Mouse (Mus musculus): ENCODE results near the gene Snap29.
A peak's percentile ranks its signal among the peaks of the same experiment; 100 is the strongest.

Snap29 gene

GRCm38 (mm10) chr16:17405736-17406443, at the start of gene Snap29, which contains the start of gene Pi4ka:
TSS of gene Snap29 (plus strand) at chr16:17405986.
TSS of gene Pi4ka (minus strand) at chr16:17406314.
- DNase-seq (ENCODE audit: low read depth, low spot score) = peak; percentile 97

- no peak for DNase-seq (ENCODE audit: low read depth, low spot score)
Measured at GRCm38 (mm10) chr16:17356031-17356430, 49.8 kb upstream of the Snap29 start.

DNA sequence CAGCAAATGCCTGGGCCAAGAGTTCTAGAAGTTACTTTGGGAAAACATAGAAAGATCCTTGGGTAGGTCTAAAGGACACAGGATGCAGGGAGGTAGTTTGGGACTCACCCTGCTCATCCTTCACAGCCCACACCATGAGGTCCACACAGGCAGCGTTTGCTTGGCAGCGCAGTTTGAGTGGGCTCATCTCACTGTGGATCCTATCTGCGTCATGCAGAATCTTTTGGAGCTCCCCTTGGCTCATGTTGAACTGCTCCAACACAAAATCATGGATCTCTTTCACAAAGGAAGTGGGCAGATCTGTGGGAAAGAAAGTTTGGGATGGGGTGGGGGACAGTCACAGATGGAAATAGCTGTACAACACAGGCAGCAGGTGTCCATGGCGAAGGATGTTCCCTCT, 47.0 kb upstream of the Snap29 start:
- DNase-seq (ENCODE audit: low read depth, low spot score) = no peak

- DNase-seq (ENCODE audit: low read depth, low spot score) = peak; percentile 74
Measured at GRCm38 (mm10) chr16:17382306-17382705, 23.5 kb upstream of the Snap29 start.

DNA sequence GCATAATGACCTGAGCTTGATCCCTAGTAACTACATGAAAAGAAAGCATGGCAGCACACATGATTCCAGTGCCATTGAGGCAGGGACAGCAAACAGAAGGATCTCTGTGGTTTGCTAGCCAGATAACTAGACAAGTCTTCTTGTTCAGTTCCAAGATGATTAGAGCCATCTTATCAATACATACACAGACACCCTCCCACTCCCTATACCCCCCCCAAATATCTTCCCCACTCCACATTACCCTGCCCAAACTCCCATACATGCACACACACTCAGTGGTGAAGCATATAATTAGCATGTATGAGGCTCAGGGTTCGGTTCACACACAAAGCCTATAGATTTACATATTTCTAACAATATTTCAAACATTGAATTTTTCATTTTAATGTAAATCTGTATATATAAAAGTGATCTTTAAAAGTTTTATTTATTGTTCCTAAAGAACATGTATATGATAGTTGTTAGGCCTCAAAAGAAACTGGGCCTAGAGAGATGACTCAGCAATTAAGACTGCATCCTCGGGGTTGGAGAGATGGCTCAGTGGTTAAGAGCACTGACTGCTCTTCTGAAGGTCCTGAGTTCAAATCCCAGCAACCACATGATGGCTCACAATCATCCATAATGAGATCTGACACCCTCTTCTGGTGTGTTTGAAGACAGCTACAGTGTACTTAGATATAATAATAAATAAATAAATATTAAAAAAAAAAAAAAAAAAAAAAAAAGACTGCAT, 22.0 kb upstream of the Snap29 start:
- DNase-seq (ENCODE audit: low read depth, low spot score) = no peak

GRCm38 (mm10) chr16:17392784-17393183, 13.0 kb upstream of the Snap29 start:
- DNase-seq (ENCODE audit: low read depth, low spot score) = no peak

DNA sequence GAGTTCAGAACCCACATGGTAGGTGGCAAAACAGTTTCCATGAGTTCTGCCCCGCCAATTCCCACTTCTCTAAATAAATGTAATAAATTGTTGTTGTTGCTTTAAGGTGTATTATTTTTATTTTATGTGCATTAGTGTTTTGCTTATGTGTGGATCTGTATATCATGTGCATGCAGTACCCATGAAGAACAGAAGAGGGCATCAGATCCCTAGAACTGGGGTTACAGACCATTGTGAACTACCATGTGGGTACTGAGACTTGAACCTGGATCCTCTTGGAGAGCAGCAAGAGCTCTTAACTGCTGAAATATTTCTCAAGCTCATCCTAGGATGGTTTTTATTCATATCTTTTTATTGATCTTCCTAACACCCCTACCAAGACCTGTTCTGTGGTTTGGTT, 2.9 kb upstream of the Snap29 start:
- DNase-seq (ENCODE audit: low read depth, low spot score) = peak; percentile 71

GRCm38 (mm10) chr16:17405271-17405696, 502 bp upstream of the Snap29 start:
- peak; percentile 85 for DNase-seq (ENCODE audit: low read depth, low spot score)

DNA sequence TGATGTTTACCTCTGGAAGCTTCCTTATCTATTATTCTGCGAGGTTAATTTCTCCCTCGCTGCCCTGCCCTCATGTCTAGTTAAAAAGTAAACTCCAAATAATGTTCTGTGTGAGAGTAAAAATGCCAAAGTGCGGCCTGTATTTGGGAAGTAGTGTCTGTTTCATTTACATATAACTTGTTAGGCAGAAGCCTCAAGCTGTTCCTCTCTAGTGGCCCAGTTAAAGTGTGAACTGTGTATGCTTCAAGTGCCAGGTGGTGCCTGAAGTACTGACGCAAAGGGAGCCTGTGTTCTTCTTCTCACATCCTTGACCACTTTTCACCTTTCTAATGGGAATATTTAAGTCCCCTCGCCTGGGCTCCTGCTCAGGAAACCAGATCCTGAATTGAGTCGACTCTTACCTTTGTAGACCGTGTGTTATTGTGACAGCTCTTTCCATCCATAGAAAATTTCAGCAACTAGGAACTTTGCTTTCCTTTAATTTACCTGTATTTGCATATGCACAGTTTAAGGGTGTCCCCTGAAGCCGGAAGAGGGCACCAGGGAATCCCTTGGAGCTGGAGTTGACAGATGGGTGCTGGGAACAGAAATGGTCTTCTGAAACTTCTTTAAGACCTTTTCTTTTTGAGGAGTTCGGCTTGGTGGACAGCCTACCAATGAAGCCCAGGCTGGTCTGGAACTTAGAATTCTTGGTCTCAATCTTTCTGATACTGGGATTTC, 886 bp downstream of the Snap29 start:
- DNase-seq (ENCODE audit: low read depth, low spot score) = no peak

GRCm38 (mm10) chr16:17409046-17409445, 3.3 kb downstream of the Snap29 start:
- DNase-seq (ENCODE audit: low read depth, low spot score) = no peak

DNA sequence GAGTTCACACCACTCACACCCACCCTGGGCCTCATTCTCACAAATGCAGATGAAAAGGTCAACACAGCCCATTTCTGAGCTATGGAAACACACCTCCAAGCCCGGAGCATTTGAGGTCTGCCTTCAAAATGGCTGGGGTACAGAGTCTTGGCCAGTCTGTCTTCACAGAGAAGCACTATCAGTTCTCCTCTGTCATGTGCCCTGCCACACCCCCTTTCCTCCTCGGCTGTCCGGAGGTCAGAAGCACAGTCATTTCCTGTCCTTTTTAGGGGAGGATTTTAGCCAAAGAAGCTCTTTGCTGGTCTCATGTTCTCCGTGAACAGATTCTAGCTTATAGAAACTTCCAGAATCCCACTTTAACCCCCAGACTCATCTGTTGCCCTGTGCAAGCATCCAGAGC, 4.4 kb downstream of the Snap29 start:
- peak; percentile 41 for DNase-seq (ENCODE audit: low read depth, low spot score)

GRCm38 (mm10) chr16:17423021-17423420, 17.2 kb downstream of the Snap29 start:
- DNase-seq (ENCODE audit: low read depth, low spot score) = peak; percentile 81

DNA sequence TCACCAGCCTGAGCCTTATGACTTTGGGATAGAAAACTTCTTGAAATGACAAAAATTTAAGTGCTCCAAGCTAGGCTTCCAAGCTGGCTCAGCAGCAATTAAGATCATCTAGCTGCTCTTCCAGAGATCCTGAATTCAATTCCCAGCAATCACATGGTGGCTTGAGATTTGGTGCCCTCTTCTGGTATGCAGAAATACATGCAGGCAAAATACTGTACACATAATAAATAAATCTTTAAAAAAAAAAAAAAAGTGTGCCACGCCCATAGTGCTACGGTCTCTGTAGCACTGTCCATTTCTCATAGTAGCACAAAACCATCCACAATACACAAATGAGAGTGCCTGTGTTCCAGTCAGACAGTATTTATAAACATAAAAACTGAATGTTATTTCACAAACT, 26.8 kb downstream of the Snap29 start:
- DNase-seq (ENCODE audit: low read depth, low spot score) = peak; percentile 71

- peak; percentile 98 for DNase-seq (ENCODE audit: low read depth, low spot score)
Measured at GRCm38 (mm10) chr16:17451541-17452372, 46.0 kb downstream of the Snap29 start, which contains the start of gene Crkl. TSS of gene Crkl (plus strand) at chr16:17451987.

GRCm38 (mm10) chr16:17452373-17452715, 46.6 kb downstream of the Snap29 start:
- DNase-seq (ENCODE audit: low read depth, low spot score) = peak; percentile 62

DNA sequence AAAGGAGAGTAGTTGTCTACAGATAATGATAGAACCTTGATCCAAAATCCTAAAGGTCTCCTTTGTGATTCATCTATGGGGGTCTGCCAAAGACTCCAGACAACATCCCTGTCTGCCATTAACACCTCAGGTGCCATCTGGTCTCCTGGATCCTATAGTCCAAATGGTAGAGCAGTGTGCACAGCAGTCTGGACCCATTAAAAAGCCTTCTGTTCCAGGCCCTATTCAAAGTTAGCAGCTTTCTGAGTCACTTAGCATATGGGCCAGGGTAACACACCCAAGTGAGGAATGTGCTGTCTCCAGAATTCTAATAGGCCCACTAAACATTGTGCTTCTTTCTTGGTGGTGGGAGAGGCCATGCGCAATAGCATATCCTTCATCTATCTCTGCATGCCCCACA, 51.1 kb downstream of the Snap29 start:
- DNase-seq (ENCODE audit: low read depth, low spot score) = peak; percentile 92

DNA sequence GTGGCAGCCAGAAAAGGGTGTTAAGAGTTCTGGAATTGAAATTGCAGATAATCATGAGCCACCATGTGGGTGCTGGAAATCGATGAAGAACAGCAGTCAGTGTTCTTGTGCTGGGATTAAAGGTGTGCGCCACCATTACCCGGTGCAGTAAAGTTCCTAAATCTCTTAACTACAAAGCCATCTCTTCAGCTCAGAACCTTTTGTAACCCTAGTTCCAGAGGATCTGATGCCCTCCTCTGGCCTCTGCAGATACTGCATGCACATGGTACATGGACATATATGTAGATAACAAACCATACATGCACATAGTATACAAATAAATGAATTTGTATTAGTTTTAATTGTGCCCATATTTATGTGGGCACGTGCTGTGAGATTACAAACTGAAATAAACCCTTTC, 54.5 kb downstream of the Snap29 start:
- DNase-seq (ENCODE audit: low read depth, low spot score) = peak; percentile 65

DNA sequence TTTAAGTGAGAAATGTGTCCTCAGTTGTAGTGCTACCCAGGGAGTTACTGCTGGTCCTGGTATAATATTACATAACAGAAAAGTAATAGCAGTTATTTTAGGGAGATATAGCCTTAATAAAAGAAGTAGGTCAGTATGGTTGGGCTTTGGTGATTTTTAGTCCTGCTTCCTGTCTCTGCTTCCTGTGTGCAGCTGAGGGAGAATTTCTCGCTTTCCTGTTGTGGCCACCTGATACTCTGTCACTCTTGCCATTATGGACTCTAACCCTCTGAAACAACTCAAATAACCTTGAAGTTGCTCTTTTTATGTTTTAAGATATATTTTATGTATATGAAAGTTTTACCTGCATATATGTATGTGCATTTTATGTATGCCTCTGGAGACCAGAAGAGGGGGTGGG, 55.8 kb downstream of the Snap29 start:
- DNase-seq (ENCODE audit: low read depth, low spot score) = no peak

DNA sequence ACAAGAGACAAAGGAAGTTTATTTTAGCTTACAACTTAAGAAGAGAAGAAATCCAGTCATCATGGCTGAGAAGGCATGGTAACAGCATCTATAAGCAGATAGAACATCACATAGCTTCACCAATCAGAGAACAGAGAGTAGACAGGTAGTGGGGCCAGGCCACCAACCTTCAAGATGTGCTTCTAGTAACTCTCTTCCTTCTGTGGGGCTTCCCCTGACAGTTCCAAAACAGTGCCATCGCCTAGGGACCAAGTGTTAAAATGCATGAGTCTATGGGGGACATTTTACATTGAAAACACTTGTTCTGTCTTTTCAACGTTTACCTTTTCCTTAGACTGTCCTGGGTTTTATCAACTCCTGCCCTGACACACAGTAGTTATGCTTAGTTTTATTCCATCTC, 57.4 kb downstream of the Snap29 start:
- DNase-seq (ENCODE audit: low read depth, low spot score) = no peak

DNA sequence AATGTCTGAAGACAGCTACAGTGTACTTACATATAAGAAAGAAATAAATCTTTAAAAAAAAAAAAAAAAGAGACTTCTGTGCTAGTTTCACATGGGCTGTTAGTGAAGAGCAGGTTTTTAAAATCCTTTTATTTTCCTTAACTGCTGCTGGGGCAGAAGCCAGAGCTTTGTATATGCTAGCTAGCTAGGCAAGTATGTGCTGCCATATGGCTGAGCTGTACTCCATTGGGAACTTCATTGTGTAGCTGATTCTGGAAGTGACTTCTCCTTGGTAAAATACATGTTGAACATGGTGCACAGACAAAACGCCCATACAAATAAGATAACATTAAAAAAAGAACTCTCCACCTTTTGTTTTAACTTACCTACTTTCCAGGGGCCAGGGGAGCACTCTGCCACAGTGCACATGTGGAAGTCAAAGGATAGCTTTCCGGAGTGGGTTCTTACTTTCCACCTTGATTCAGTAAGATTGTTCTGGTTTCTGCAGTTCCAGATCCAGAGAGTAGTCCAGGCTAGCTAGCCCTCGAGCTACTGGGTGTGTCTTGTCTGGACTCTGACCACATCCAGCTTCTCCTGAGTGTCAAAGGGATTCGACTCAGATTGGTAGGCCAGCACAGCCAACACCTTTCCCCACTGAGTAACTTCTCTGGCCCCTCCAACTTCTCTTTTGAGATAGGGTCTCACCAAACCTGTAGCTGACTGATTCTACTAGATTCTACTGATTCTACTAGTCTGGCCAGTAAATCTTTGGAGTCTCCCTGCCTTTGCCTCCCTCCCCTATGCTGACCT, 61.3 kb downstream of the Snap29 start:
- DNase-seq (ENCODE audit: low read depth, low spot score) = no peak

DNA sequence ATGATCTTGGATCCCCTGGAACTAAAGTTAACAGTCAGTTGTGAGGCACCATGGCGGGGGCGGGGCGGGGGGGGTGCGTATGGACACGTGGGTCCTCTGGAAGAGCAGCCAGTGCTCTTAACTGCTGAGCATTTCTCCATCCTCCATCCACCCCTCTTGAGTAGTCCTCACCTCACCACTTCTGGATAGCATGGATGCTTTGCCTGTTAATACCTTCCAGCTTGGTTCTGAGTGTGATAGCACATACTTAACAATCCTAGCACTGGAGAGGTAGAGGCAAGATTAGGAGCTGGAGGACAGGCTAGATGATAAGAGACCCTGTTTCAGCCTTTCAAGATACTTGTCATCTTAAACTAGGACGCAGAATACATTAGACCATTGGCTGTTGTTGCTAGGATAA, 66.7 kb downstream of the Snap29 start:
- DNase-seq (ENCODE audit: low read depth, low spot score) = no peak

All from R1 (cell line).